Mouse (Mus musculus) olfactory bulb, adult 2 months (tissue): ENCODE measurements at regions not wholly inside any gene's neighbourhood (a gene's known extent, or its start where the extent isn't known, plus 50 kb on each side); places are given as distances from the start of the nearest gene placed in this dataset.

Experiments
- H3K27ac ChIP-seq: fragments of 200-500 bp; 2 replicates; pipeline ENCODE4 v1.5.1; 2012; ENCODE audit warnings: low read depth, low read length; ENCODE audit not compliant: insufficient read depth
- H3K4me1 ChIP-seq: fragments of 200-500 bp; 2 replicates; pipeline ENCODE4 v1.6.1; 2012; ENCODE audit warnings: low read length; ENCODE audit not compliant: control insufficient read depth, insufficient read depth
- H3K4me3 ChIP-seq: fragments of 200-500 bp; 2 replicates; pipeline ENCODE4 v1.5.1; 2012; ENCODE audit warnings: mild to moderate bottlenecking, low read depth, low read length, moderate library complexity; ENCODE audit not compliant: insufficient read depth
- CTCF ChIP-seq: fragments of 200-500 bp; IDR thresholded peaks from 2 replicates; pipeline ENCODE4 v1.5.1; 2012; ENCODE audit warnings: low read depth, mild to moderate bottlenecking, low read length, moderate library complexity; ENCODE audit not compliant: insufficient read depth
- POLR2A ChIP-seq: fragments of 200-500 bp; IDR thresholded peaks from 2 replicates; pipeline ENCODE4 v1.6.1; 2012; ENCODE audit warnings: mild to moderate bottlenecking, low read depth, low read length, moderate library complexity; ENCODE audit not compliant: insufficient read depth
- WGBS: fragments of 180-500 bp; shearing (Covaris S2); methylation state at CpG from one replicate; pipeline ENCODE4 v1.1.7; 2018; 5-methylcytosine and 5-hydroxymethylcytosine counted together

DNA sequence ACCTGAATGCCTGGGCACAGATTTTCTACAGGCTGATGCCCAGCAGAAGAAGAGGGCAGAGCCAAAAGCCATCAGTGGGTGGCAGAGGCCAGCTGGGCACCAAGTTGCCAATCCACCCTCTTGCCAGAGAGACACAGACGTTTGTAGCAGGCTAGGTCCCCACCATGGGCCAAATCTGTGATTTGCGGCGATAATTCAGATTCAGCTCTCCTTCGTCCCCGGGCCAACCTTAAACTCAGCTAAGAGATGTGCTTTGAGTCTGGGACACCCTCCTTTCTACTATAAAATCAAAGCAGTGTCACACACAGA, 152.2 kb downstream of the Bcl2l11 start:
- Histone ChIP-seq H3K4me1 (peaks cover 2% of the 10 kb centered on the region; the same call in 1 of the 2 replicates), H3K27ac (no peak overlapping the region), H3K4me3 (no peak overlapping the region)
- TF ChIP-seq CTCF = no peak
- no peak for TF ChIP-seq POLR2A
- 45% methylated on average over 5 of the region's 5 CpGs for WGBS

DNA sequence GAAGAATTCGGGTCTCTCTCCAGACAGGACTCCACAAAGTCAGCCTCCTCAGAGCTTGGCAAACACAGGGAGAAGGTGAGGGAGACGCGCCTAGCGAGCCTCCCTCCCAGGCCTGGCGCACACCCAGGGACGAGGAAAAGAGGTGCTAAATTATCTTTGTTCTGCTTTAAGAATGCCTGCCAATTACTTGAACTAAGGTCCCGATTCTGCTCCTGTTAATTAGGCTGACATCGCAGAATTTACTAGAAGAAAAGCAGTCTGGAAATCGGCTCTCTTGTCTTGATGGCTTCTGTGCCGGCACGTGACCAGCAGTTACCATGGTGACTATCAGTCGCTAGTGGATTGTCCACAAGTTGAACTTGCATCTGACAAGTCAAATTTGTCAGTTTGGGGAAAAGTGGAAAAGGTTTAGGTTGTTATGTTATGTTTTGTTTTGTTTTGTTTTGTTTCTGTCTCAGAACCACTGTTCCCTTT, 152.8 kb downstream of the Bcl2l11 start:
- Histone ChIP-seq H3K27ac (no peak overlapping the region), H3K4me3 (no peak overlapping the region)
- 33% methylated on average over 12 of the region's 12 CpGs for WGBS

DNA sequence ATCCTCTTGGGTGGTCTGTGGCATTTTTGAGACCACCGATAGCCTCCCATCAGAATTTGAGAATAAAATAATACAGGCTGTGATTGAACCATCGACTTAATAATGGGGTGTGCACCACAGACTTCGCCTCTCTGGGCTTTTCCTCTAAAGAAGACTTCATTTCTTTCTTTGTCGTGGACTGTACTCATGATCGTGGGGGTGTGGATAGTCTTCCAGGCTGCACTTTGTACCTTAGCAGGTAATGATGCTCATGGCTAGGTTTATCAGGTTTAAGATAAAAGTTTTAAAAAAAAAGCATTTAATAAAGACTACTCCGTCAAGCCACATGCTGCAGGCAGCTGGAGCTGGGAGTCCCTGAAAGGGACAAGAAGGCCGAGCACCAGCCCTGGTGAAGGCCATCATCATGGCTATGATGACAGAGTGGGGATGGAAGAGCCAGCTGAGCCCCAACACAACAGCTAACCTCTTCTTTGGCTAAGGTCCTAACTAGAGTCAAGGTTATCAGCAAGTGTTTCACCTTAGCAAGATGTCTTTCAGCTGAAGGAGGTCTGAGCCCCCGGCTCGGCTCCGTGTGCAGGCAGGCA, 153.4 kb downstream of the Bcl2l11 start:
- TF ChIP-seq CTCF (no peak), POLR2A (no peak)
- H3K4me3 ChIP-seq = no peak overlapping the region
- H3K4me1 ChIP-seq = peaks cover 6% of the 10 kb centered on the region; the same call in 1 of the 2 replicates
- 70% methylated on average over 10 of the region's 10 CpGs for WGBS
- no peak overlapping the region for H3K27ac ChIP-seq

More for the DNA sequence above, 152.8 kb downstream of the Bcl2l11 start:
- peaks cover 2% of the 10 kb centered on the region; the same call in 1 of the 2 replicates for H3K4me1 ChIP-seq
- TF ChIP-seq CTCF (no peak), POLR2A (no peak)

DNA sequence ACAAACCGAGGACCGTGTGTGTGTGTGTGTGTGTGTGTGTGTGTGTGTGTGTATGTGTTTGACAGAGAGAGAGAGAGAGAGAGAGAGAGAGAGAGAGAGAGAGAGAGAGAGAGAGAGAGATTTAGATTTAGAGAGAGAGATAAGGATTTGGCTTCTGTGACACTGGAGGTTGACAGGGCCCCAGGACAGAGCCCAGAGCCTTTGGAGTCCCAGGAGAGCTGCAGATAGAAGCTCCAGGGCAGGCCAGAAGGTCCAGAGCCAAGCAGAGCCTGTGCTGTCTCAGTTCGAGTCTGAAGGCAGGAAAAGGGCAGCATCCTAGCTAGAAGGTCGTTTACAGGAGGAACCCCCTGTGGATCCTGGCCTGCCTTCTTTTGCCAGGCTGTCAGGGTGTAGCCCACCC, 156.8 kb downstream of the Bcl2l11 start:
- TF ChIP-seq CTCF (no peak), POLR2A (no peak)
- Histone ChIP-seq H3K4me1 (peaks cover 15% of the 10 kb centered on the region), H3K27ac (no peak overlapping the region), H3K4me3 (no peak overlapping the region)
- 64% methylated on average over 4 of the region's 4 CpGs for WGBS

- WGBS = 33% methylated on average over 7 of the region's 7 CpGs
- Histone ChIP-seq H3K4me3 (no peak overlapping the region), H3K4me1 (peaks cover 14% of the 10 kb centered on the region), H3K27ac (no peak overlapping the region)
- TF ChIP-seq POLR2A (no peak), CTCF (no peak)
These were observed 159.1 kb downstream of the Bcl2l11 start for GRCm38 (mm10) chr2:128284822-128285421.

- H3K4me1 ChIP-seq = peaks cover 14% of the 10 kb centered on the region
- H3K4me3 ChIP-seq = no peak overlapping the region
- no peak overlapping the region for H3K27ac ChIP-seq
- TF ChIP-seq POLR2A (no peak), CTCF (no peak)
- 52% methylated on average over 12 of the region's 12 CpGs for WGBS
These were observed 159.6 kb downstream of the Bcl2l11 start for GRCm38 (mm10) chr2:128285457-128285856.

- no peak overlapping the region for H3K27ac ChIP-seq
- no peak overlapping the region for H3K4me3 ChIP-seq
- 45% methylated on average over 12 of the region's 12 CpGs for WGBS
- peaks cover 14% of the 10 kb centered on the region for H3K4me1 ChIP-seq
- TF ChIP-seq CTCF = no peak
- TF ChIP-seq POLR2A = no peak
These were observed 162.3 kb downstream of the Bcl2l11 start for GRCm38 (mm10) chr2:128288138-128288551.

GRCm38 (mm10) chr2:128290609-128291008, 164.8 kb downstream of the Bcl2l11 start:
- 0 out of 2 replicates have a peak, but pooled peaks cover 2% of the 10 kb centered on the region for H3K4me1 ChIP-seq
- WGBS = 98% methylated on average over 3 of the region's 3 CpGs
- no peak overlapping the region for H3K4me3 ChIP-seq
- TF ChIP-seq CTCF (no peak), POLR2A (no peak)
- H3K27ac ChIP-seq = no peak overlapping the region

DNA sequence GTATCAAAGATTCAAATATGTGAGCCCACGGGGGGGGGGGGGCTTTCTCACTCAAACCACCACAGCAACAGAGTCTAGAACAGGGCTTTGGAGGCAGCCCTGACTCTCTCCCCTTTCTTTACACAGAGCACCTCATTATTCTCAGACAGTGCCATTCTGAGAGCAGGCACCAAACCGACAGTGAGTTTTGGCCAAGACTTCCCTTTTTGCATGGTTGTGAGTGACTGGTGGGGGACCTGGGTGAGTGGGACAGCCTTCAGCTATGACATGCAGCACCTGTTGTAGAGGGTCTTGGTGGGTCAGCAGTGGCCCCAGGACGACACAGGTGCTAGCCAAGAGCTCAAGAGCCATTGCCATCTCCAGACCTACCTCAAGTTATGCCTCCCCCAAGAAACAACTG, 168.8 kb downstream of the Bcl2l11 start:
- H3K4me1 ChIP-seq = no peaks in the 10 kb centered on the region; the same call in 1 of the 2 replicates
- H3K27ac ChIP-seq = no peak overlapping the region
- H3K4me3 ChIP-seq = no peak overlapping the region
- TF ChIP-seq POLR2A (no peak), CTCF (no peak)
- WGBS = 74% methylated on average over 3 of the region's 3 CpGs

GRCm38 (mm10) chr2:128295018-128295424, 169.2 kb downstream of the Bcl2l11 start:
- Histone ChIP-seq H3K4me1 (no peaks in the 10 kb centered on the region; the same call in 1 of the 2 replicates), H3K27ac (no peak overlapping the region), H3K4me3 (no peak overlapping the region)
- 88% methylated on average over 11 of the region's 11 CpGs for WGBS
- TF ChIP-seq CTCF = no peak
- TF ChIP-seq POLR2A = no peak
